Mouse (Mus musculus) left cerebral cortex, postnatal 14 days (tissue): ENCODE measurements at regions not wholly inside any gene's neighbourhood (a gene's known extent, or its start where the extent isn't known, plus 50 kb on each side); places are given as distances from the start of the nearest gene placed in this dataset.

Experiments
- DNase-seq, 2 experiments: peaks; one replicate each; pipeline ENCODE4 v3.0.0; 2021 to 2022; ENCODE audit warnings: low spot score in 2 of 2, mixed read lengths in 1 of 2
- intact Hi-C: fragments of 180-260 bp; cut with DNase I; formaldehyde crosslinking; loops from one replicate; pipeline ENCODE4 v1.15.1; 2025

- DNase-seq = no peak
- intact Hi-C loops = no loop called here
These were observed 239.0 kb upstream of the Id2 start for GRCm38 (mm10) chr12:25335930-25336329.

GRCm38 (mm10) chr12:25335069-25335468 is 238.1 kb upstream of the Id2 start:
- DNase-seq = no peak
- intact Hi-C loops = no loop called here

GRCm38 (mm10) chr12:25332384-25333035 is 235.6 kb upstream of the Id2 start:
- DNase-seq = peak in 1 of 2 experiments; percentile 13
- intact Hi-C loops = no loop called here

- peak; percentile 12 for DNase-seq
- intact Hi-C loops = no loop called here
These were observed 233.2 kb upstream of the Id2 start for GRCm38 (mm10) chr12:25330004-25330708.

GRCm38 (mm10) chr12:25325901-25326300 is 229.0 kb upstream of the Id2 start:
- intact Hi-C loops = no loop called here
- no peak for DNase-seq

- intact Hi-C loops = no loop called here
- DNase-seq = no peak
These were observed 226.2 kb upstream of the Id2 start for GRCm38 (mm10) chr12:25323171-25323570.

- intact Hi-C loops = no loop called here
- no peak for DNase-seq
These were observed 223.4 kb upstream of the Id2 start for GRCm38 (mm10) chr12:25320262-25320767.

- intact Hi-C loops = no loop called here
- no peak for DNase-seq
These were observed 222.9 kb upstream of the Id2 start for GRCm38 (mm10) chr12:25319846-25320245.

- intact Hi-C loops = no loop called here
- DNase-seq = no peak
These were observed 221.2 kb upstream of the Id2 start for GRCm38 (mm10) chr12:25318072-25318671.

GRCm38 (mm10) chr12:25315969-25316368 is 219.0 kb upstream of the Id2 start:
- no peak for DNase-seq
- intact Hi-C loops = no loop called here

- DNase-seq = no peak
- intact Hi-C loops = no loop called here
These were observed 216.3 kb upstream of the Id2 start for GRCm38 (mm10) chr12:25313212-25313611.

- intact Hi-C loops = no loop called here
- no peak for DNase-seq
These were observed 215.4 kb upstream of the Id2 start for GRCm38 (mm10) chr12:25312390-25312789.

GRCm38 (mm10) chr12:25311728-25312127 is 214.8 kb upstream of the Id2 start:
- intact Hi-C loops = no loop called here
- no peak for DNase-seq

- intact Hi-C loops = no loop called here
- DNase-seq = no peak
These were observed 213.5 kb upstream of the Id2 start for GRCm38 (mm10) chr12:25310293-25310946.

- DNase-seq = no peak
- intact Hi-C loops = no loop called here
These were observed 212.3 kb upstream of the Id2 start for GRCm38 (mm10) chr12:25309234-25309633.

GRCm38 (mm10) chr12:25305764-25306653 is 209.1 kb upstream of the Id2 start:
- intact Hi-C loops = no loop called here
- DNase-seq = no peak

- intact Hi-C loops = no loop called here
- DNase-seq = no peak
These were observed 208.0 kb upstream of the Id2 start for GRCm38 (mm10) chr12:25304820-25305511.

- intact Hi-C loops = no loop called here
- DNase-seq = no peak
These were observed 206.6 kb upstream of the Id2 start for GRCm38 (mm10) chr12:25303500-25304050.
